Mouse (Mus musculus): ENCODE measurements at regions not wholly inside any gene's neighbourhood (a gene's known extent, or its start where the extent isn't known, plus 50 kb on each side); places are given as distances from the start of the nearest gene placed in this dataset.

DNA sequence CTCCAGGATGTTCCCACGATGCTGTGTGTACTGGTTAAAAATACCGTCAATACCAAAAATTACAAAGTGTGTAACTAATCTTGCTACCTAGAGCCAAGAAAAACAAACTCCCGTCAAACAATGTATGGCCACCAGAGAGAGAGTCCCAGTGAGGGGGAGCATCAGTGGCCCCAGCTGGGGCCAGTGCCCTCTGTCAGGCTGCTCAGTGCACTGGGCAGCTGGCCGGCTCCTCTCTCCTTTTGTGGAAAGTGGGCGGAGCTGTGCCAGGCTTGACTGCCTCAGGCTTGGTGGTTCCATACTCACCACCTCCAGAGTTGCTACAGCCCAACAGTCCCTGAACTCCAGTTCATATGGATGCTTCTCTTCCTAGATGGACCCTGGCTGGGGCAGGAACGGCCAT, 53.8 kb upstream of the Sept5 start:
- no peak for ATAC-seq (replicated peaks; ENCODE audit: low FRiP score, poor library complexity, severe bottlenecking)

DNA sequence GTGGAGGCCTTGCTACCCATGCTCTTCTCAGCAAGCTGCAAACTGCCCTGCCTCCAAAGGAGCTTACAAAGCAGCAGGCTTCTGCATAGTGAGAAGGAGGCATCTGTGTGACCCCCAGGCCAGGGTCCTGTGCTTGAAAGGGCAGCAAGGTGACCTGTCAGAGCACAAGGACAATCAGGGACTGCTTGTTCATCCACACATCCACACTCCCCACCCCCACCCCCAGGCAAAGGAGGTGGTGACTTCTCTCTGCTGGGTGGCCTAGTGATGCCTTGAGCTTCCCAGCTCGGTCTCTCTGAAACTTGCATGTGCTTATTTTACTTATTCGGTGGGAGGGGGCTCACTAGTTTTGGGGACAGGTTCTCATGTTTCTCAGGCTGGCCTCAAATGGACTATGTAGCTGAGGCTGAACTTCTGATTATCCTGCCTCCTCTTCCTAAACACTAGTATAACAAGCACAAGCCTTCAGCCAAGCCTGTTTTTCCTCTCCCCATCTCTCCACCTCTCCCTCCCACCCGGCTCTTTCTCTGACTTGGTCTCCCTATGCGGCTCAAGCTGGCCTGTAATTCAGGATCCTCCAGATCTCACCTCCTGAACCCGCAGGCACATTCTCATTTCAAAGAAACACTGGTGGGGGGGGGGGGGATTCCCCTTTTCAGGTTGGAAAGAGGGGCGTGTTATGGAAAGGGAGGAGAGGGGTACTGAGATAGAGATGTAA, 56.4 kb upstream of the Sept5 start:
- ATAC-seq (replicated peaks; ENCODE audit: low FRiP score, poor library complexity, severe bottlenecking) = no peak

DNA sequence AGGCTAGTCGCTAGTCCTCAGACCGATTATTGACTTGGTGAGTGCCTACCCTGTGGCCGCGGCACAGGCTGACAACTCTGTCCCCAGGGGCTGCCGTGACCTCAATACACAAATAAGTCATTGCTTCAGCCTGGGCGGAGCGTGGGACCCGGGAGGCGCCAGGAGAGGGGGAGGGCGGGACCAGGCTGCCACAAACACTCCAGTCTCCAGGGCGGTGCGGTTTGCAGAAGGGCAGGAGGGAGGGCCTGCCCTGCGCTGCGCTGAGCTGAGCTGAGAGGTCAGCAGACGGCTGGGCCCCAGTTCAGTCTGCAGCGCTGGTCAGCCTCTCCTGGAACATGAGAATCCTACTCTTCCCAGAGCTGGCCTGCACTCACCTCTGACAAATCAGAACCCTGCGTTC, 57.2 kb upstream of the Sept5 start:
- ATAC-seq (replicated peaks; ENCODE audit: low FRiP score, poor library complexity, severe bottlenecking) = no peak

DNA sequence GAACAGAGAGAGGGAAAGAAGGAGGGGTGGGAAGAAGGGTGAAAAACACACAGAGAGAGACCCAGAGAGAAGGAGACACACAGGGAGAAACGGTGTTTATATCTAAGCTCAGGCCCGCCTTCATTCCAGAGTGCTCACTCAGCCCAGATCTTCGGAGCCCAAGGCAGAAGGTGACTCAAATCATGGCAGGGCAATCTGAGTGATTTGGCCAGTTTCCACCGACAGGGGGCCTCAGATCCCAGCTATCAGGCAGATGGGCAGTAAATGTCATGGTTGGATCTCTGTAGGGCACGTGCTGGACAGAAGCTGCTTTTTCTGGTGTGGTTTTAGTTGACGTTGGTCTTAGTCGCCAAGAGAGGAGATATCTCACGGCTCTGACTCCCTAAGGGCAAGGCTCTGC, 57.6 kb upstream of the Sept5 start:
- peak; percentile 48; the same call in 1 of the 2 replicates for ATAC-seq (replicated peaks; ENCODE audit: low FRiP score, poor library complexity, severe bottlenecking)

DNA sequence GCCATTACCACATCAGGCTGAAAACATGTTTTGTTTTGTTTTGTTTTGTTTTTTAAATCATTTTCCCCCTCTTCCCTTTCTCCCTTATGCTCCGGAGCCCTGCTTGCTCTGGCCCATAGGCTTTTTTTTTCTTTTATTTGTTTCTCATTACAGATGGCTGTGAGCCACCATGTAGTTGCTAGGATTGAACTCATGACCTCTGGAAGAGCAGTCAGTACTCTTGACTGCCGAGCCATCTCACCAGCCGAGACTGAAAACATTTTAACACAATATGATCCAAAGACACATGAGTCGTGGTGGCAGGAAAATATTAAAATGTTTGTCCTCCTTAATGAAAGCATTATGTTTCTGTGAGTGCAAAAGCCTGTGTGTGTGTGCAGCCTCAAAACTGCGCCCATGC, 65.8 kb upstream of the Sept5 start:
- ATAC-seq (replicated peaks; ENCODE audit: low FRiP score, poor library complexity, severe bottlenecking) = no peak

DNA sequence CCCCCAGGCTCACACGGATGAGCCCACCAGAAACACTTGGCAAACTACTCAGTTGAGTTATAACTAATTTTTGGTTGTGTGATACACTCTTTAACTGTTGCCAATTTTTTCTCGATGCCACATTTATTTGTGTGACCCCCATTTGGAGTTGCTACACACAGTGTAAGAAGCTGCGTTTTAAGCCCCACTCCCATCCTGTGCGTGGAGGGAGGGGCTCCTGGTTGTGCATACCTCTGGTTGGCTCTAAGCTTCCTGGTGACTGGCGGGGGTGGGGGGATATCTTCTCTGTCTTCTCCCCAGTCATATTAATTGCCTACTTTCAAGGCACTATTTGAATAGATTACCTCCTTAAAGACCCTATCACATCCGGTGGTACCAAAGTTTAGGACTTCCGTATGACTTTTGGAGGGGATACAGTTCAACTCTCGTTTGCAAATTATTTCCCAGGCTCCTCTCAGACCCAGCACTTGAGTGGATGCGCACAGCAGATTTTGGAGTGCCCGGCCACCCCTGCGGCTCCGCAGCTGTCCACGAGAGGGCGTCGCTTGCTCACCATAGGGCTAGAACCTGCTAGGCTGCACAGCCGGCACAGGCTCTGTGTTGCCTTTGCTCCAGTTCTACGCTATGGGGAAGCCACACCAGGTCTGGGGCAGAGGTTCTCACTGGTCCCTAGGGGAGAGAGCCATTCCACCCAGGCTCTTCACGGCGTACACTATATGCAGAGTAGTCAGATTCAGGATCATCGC, 66.5 kb upstream of the Sept5 start:
- 0 out of 2 replicates have a peak, but pooled peaks have one; percentile 62 for ATAC-seq (replicated peaks; ENCODE audit: low FRiP score, poor library complexity, severe bottlenecking)

DNA sequence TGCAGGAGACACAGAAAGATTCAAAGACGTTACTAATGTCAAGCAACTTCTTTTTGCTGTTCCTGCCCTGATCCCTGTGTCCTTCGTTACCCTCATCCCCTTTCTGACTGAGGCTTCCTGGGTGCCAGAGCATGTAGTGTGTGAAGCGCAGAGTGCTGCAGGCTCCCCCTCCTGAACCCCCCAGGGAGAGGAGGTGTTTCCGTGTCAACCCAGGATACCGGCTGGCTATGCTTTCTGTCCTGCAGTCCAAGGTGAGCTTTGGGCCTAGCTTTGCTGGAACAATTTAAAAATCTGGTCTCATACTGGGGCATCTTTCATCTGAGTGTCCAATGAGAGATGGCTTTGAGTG, 67.0 kb upstream of the Sept5 start:
- no peak for ATAC-seq (replicated peaks; ENCODE audit: low FRiP score, poor library complexity, severe bottlenecking)

DNA sequence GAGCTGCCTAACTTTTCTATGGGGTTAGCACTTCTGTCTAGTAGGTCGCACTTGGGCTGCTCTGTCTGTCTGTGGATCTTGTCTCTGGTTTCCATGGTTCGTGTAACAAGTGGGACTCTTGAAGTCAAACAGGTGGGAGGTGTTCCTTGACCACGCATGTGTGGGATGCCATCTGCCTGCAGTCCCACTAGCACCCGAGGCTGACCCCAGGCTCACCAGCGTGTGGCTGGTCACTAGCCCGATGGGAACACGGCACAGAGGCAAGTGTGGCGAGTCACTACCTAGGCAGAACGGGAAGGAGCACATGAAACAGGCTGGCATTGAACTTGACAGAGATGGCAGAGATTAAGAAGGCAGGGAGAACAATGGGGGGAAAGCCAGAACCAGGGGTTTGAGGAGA, 72.5 kb upstream of the Cldn5 start:
- no peak for ATAC-seq (replicated peaks; ENCODE audit: low FRiP score, poor library complexity, severe bottlenecking)

DNA sequence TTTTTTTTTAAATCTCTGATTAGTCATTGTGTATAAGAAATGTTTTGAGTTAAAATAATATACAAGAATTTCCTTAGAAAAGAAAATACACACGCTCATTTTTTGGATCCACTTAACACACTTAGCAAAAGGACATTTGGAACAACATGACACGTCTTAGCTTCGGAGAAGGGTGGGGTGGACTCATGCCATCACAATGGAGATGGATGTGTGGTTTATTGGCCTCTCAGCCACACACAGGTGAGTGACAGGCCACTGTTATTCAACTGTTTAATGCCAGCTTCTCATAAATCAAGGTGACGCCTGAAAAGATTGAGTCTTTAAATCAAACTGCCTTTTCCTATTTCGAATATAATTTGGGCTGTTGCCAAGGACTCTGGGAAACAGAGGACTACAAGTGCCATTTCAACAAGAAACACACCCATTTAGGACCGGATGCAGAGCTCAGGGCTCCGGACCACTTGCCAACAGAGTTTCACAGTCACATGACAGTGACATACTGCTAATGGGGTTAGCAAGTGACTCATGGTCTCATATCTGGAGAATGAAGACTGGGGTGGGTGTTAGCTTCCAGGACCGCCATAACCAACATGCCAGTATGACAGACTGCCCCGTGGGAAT, 71.5 kb upstream of the Cldn5 start:
- ATAC-seq (replicated peaks; ENCODE audit: low FRiP score, poor library complexity, severe bottlenecking) = no peak

DNA sequence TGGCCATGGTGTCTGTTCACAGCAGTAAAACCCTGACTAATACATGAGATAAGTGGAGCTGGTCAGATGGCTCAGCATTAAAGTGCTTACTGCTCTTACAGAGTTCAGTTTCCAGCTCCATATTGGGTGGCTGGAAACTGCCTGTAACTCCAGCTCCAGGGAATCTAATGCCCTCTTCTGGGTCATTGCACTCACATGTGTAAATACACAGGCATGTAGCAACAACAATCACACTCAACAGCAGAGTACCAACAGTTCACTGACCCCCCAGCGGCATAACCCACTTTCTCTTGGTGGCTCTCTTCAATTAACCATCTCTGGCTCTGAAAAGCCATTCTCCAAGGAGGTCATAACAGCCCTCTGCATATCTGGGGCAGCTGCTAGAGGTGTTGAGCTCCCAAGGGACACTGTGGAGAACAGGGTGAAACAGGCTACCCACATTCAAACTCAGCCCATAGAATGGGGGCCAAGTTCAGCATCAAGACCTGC, 65.0 kb upstream of the Cldn5 start:
- no peak for ATAC-seq (replicated peaks; ENCODE audit: low FRiP score, poor library complexity, severe bottlenecking)

DNA sequence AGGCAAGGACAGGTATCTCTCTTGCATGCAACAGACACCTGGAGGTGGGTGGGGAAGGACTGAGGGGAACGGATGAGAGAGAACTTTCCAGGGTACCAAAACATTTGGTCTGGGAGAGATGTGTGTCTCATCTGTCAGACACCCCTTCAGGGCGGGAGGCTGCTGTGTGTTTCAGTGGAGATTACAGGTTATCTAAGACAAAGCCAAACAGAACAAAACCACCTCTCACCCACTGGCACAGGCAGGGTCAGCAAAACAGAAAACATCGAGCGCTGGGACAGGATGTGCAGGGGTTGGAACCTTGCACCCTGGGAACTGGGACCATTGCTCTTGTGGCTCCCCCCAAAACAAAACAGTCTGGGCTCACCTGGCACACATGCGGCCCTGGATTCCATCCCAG, 63.6 kb upstream of the Cldn5 start:
- ATAC-seq (replicated peaks; ENCODE audit: low FRiP score, poor library complexity, severe bottlenecking) = no peak

DNA sequence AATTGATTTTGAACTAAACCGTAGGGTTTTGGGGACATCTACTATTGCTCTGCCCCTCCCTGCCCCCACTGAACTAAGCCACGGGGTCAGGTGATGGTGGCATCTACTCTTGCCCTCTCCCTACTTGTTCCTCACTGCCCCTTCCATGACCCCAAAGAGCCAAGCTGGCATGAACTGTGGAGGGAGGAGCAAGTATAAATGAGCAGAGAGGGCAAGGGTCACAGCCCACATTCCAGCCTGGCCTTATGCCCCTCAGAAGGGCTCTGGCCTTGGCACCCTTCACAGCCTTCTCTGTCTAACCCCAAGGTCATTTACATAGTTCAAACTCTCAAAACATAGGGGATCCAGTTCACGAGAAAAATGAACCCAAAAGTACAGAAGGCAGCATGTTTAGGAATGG, 61.3 kb upstream of the Cldn5 start:
- no peak for ATAC-seq (replicated peaks; ENCODE audit: low FRiP score, poor library complexity, severe bottlenecking)

DNA sequence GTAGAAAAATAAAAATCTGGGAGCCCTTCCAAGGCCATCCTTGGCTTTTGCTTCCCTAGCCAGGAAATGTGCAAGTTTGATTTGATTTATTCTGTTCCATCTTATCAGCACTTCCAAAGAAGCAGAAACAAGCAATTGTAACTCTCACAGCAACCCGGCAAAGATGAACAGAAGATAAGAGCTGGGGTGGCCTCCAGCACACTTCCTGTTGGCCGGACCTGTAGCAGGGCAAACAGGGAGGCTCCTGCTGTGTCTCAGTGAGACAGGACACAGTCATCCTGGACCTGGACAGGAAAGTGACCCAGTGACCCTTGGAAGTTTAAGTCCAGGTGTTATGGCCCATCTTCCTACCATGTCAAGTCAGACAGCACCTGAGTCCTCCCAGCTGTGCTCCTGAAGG, 58.6 kb upstream of the Cldn5 start:
- ATAC-seq (replicated peaks; ENCODE audit: low FRiP score, poor library complexity, severe bottlenecking) = no peak

DNA sequence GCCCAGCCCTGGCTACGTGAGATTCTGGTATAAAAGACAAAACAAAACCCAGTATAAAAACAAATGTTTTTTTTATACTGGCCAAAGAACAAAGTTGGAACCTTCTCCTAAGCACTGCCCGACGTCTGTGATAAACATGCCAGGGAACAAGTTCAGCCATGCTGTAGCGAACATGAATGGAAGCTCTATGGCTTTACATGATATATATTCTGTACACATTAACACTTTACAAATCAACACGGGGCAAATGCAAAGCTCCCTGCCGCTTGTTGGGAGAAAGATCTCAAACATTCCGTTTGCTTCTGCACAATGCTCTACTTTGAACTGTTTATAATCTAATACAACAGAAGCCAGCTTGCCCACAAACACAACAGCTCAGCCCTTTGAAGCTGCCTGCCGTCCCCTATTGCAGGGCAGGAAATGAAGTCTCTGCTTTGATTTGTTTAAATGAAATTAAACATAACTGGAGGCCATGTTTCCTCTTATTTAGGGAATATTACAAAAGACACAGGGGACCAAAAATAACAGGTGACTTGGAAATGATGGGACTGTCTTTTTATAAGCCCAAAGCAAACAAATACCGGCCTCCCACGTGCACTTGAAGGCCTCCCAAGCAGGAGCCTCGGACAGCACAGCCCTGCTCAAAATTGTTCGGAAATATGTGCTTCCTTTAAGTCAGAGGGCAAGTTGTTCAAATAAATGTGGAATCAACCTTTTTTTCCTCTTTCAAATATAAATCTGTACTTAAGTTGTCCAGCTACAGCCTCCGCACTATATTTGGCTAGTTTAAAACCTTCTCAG, 56.0 kb upstream of the Cldn5 start:
- no peak for ATAC-seq (replicated peaks; ENCODE audit: low FRiP score, poor library complexity, severe bottlenecking)

DNA sequence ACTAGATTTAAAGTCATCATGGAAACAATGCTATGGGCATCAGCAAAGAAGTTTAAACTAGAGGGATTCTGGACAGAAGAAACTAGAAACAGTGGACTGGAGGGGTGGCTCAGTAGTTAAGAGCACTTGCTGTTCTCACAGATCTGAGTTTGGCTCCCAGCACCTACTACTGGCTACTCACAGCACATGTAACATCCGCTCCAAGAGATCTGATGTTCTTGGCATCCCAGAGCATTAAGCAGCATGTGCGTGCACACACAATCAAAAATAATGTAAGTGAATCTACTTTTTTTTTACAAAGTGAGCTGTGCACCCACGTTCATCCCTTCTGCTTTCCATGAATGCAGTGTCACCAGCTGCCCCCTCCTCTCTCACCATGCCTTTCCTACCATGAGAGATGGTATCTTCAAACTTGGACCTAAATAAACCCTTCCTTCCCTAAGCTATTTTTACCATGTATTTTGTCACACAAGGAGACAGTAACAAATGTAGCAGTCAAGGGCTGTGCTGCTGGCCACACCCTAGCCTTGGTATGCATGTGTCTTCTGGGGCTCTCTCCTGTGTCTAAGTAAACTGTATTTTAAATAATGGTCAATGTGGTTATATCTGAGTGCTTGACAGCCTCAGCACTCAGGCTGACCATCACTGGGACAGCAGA, 53.3 kb upstream of the Cldn5 start:
- no peak for ATAC-seq (replicated peaks; ENCODE audit: low FRiP score, poor library complexity, severe bottlenecking)

DNA sequence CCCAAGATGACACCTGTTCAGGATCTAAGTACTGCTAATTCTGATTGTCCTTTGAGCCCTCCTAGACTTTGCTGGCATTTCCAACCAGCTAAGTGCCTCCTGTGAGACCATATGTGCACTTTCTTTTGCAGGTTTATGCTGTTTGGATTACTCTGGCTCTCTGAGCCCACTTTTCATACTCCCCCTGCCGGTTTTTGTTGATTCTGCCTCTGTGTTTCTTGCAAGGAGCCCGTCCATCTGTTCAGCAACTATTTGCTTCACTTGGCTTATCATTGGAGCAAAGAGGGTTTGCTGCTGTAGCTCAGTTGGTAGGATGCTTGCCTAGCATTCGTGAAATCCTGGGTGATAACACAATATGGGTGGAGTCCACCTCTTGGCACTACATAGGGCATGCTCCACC, 52.8 kb upstream of the Cldn5 start:
- no peak for ATAC-seq (replicated peaks; ENCODE audit: low FRiP score, poor library complexity, severe bottlenecking)

DNA sequence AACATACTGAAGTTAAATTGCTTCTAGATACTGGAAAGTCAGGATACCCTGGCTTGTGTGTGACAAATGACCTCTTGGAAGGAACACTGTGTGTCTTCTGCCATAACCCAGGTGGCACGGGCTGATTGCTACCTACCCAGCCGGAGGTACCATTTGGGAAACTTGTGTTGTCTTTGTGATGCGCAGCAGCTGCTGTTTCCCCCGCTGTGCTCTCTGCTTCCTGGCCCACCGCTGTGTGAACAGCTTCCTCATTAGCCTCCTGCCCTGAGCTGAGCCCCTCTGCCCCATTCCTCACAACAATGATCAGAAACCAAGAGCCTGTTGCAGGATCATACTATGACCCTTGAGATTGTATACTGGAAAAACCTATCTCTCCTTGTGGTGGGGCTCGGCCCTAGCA, 51.9 kb upstream of the Cldn5 start:
- no peak for ATAC-seq (replicated peaks; ENCODE audit: low FRiP score, poor library complexity, severe bottlenecking)
